Mouse (Mus musculus) spleen, postnatal 14 days (tissue): ENCODE results near the gene Fbxl15.

ENCODE experiments used
- DNase-seq, 2 experiments: peaks; one replicate each; pipeline ENCODE4 v3.0.0; 2021 to 2022; ENCODE audit warnings: low spot score in 2 of 2

The Fbxl15 gene

DNA sequence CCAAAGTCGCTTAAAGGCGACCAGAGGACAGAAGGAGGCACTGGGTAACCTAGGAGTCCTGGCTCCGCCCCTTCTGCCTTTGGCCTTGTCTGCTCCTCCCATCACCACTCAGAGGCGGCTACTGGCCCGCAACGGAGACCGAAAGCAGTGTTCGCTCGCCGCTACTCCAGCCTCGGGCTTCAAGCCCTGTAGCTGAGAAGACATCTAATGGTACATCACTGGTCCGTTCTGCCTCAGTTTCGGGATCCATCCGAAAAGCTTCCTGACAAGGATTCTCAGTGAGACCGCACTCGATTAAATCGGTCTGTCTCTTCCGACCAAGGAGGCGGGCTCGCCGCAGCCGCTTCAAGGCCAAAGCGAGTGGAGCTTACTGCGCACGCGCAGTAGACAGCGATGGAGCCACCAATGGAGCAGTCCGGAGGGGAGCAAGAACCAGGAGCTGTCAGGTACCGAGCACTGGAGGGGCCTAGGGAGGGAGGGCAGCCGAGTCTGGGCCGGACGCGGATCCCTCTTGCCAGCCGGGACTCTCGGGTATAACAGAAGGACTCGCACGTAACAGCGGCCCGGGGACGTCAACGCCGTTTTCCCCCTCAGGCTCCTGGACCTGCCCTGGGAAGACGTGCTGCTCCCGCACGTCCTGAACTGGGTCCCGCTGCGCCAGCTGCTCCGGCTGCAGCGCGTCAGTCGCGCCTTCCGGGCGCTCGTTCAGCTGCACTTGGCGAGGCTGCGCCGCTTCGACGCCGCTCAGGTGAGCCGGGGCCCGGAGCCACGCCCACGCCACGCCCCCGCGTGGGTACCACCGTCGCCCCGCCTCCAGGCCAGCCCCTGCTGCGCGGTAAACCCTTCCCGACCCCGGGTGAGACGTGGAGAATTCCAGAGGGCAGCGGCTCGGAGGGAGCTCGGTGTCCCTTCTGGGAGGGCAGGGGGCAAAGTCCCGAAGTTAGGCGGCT lies at the start of gene Fbxl15:
Gene Fbxl15, plus strand, starts transcription at position 104 of the 950 bp plus-strand sequence.
- peak; percentile 87 to 92 for DNase-seq

DNA sequence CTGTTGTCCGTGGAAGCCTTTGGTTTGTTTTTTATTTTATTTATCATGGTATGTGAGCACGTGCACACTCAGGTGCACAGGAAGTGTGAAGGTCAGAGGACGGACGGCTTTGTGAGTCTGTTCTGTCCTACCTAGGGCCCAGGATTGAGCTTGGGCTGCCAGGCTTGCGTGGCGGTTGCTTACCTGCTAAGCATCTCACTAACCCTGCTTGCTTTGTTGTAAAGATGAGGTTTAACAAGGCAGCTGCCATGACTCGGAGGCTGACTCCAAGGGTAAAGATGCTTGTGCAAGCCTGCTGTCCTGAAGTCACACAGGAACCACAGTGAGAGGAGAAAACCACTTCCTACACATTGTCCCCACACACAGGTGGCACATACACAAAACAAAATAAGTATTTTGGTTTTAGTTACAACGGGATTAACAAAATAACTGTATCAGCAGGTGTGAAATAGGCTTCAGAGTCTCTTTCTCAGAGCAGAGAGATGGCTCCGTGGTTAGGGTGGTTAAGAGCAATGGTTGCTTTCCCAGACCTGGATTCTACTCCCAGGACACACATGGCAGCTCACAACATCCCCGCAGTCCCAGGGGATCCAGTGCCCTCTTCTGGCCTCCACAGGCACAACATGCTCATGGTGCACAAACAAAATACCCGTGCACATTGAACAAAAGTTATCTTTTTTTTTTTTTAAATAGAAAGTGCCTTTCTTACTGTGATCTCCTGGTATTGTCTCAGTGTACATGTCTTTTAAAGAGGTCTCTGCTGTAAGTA lies 45.7 kb upstream of the Fbxl15 start:
- DNase-seq: no peak

DNA sequence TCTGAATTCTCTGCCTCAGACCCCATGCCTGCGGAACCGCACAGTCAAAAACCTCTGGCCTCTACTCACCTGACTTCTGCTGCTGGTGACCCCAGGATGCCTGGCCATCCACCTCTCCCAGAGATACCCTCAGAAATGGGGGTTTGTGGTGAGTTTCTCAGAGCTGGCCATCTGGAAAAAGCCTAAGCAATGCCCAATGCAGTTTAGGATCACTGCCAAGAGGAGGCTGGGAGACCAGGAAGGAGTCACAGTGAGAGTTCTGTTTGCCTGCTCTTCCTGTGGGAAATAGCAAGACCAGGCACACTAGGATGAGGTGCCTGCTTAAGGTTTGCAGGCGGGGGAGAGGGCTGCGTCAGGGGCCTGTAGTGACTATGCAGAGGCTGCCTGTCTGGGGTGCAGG lies 43.3 kb upstream of the Fbxl15 start:
- DNase-seq: no peak

DNA sequence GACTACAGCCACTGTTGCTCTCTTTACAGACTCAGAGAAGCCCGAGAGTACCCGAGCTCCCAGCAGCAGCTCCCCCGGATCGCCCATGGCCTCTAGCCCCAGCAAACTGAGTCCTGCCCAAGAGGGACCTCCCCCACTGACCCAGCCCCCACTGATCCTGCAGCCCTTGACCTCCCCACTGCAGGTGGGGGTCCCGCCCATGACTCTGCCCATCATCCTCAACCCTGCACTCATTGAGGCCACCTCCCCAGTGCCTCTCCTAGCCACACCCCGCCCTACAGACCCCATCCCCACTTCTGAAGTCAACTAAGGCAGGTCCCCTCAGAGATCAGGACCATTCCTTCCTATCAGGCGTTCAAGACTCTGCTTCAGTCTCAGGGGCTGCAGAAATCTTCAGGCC lies 42.4 kb upstream of the Fbxl15 start:
- no peak for DNase-seq

DNA sequence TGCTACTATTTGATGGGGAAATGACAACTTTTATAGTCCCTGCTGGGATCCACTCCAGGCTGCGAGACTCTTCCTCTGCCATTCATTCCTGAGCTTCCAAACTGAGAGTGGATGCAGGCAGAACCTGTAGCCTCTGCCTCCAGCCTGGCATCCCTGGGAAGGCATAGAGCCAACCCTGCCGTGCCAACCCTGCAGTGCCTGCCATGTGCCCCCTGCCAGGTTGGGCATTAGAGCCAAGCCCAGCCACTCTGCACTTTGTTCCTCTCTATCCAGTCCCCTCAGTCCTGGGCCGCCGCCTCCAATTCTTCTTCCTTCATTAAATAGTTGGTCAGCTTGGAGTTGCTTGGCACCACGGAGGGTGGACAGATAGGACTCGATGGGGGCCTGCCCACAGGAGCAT lies 41.9 kb upstream of the Fbxl15 start:
- no peak for DNase-seq

GRCm38 (mm10) chr19:46286926-46287325 lies 41.1 kb upstream of the Fbxl15 start:
- DNase-seq: no peak

GRCm38 (mm10) chr19:46287566-46287965 lies 40.4 kb upstream of the Fbxl15 start:
- no peak for DNase-seq

DNA sequence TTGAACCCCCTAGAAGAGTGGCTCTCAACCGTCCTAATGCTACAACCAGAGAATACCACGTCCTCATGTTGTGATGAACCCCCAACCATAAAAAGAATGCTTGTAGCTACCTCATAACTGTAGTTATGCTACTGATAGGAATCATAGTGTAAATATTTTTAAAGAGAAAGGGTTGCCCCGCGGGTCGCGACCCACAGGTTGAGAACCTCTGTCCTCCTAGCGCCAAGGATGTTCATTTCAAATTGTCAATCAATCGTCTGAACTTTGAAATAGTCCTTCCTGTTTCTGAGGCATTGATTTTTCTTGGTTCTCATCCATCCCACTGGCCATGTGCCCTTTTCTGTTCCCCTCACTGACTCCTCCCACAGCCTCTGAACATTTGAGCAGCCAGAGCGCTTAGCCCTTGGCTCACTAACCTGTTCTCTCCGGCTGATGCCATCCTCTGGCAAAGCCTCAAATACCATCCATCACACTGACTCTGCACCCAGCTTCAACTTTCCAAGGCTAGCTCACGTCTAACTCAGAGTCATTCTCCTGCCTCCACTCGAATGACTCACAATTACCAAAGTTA lies 37.4 kb upstream of the Fbxl15 start:
- no peak for DNase-seq

DNA sequence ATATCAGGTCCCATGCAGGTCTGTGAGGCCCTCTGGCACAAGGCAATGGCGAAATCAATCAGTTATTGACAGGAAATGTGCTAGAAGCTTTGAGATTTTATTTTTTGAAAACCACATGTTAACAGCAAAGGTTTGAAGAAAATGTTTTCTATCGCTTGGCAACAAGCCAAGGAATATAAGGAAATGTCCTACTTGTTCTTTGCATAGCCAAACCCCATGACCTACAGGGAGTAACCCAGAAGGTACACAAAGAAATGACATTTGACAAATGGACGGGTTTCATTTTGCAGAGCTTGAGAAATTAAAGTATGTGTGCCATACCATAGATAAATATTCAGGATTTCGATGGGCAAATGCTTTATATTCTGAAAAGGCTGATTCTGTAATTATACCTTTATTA lies 31.0 kb upstream of the Fbxl15 start:
- DNase-seq: no peak

- DNase-seq: no peak
Measured at GRCm38 (mm10) chr19:46300294-46301045, 27.5 kb upstream of the Fbxl15 start.

- no peak for DNase-seq
Measured at GRCm38 (mm10) chr19:46302551-46302950, 25.4 kb upstream of the Fbxl15 start.

DNA sequence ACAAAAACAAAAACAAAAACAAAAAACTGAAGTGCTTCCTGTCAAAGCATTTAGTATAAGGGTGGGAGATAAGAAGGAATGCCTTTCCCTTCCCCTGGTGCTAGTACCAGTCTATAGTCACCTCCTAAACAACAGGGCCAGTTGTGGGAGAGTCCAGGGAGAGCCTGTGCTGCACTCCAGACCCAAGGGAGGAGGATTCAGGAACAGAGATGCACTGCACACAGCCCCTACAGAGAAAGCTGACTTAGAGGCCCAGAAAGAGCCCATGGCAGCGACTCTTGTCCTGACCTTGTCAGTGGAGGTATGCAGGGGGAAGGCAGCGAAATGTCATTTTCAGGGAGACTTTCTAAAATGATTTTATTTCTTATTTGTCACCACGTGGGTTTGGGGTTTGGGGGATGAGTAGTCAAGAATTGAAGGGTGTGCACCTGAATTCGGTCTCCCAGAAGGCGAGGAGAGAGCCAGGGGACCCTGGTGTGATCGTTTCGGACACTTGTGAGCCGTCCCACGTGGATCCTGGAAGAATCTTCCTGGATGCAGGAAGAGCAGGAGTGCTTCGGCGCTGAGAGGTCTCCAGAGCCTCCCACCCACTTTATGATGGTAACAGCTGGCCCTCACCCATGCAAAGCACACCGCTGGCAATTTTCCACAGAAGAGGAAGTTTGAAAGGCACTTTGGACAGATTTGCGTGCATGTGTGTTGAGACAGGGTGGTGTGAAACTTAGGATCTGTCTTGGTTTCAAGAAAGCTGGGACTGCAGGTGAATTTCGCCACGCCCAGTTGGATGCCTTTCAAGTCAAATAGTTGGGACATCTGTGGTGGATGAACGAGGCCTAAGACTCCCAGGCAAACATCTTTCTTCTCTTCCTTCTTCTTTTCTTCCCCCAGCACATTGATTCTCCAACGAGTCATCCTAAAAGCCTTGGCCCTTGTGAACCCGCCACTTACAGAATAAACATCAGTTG lies 24.5 kb upstream of the Fbxl15 start:
- no peak for DNase-seq

GRCm38 (mm10) chr19:46304216-46304841 lies 23.7 kb upstream of the Fbxl15 start, which contains the start of gene Nfkb2:
TSS of gene Nfkb2 (plus strand) at chr19:46304320.
- DNase-seq: peak; percentile 83 to 88

DNA sequence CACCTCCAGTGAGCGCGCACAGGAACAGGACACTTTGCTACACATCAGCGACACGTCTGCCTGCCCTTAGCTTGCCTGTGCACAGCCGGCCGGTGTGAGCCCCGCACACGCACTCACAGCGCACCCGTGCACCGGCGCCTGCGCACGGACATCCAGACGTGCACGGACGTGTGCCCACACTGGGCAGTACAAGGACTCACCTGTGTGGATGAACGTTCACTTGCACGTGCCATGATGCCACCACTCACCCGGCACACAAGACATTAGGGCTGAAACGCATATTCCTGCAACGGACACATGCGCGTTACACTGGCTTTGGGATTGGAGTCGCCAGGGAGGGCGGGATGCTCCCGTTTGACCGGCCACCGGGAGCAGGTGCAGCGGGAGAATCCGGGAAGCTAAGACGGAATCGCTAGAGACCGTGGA lies 23.1 kb upstream of the Fbxl15 start:
- DNase-seq: no peak

DNA sequence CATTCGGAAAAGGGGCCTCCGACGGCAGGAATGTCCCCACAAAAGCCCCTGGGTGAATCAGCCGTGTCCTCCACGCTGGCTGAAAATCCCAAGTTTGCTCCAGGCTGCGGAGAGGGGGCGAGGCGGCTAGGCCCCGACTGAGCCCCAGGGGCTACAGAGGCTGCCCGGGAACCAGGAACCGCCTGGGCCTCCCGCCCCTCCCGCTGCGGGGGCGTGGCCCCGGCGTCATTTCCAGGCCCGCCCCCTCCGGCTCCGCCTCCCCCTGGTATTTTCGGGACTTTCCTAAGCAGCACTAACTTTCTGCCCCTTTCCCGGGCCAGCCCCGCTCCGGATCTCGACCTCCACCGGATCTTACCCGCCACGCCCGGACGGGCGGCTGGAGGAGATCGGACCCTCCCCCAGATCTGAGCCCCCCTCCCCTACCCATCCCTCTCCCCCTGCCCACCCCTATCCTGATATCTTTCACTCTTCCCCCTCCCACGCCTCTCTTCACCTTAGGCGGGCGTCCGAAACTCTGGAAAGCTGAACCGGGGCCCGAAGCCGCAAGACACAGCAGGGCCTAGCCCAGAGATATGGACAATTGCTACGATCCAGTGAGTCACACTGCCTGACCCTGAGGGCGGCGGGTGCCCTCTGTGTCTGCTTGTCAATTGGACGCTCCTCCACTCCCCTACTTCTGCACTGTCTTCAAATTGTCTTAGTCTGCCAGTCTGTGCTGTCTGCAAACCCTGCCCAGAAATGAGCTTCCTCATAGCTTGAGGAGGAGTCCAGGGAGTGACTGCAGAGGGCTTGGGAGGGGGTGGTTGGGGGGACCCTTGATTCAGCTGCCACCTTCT lies 22.3 kb upstream of the Fbxl15 start:
- peak; percentile 82 to 89 for DNase-seq

GRCm38 (mm10) chr19:46306268-46306610 lies 21.7 kb upstream of the Fbxl15 start:
- no peak for DNase-seq

GRCm38 (mm10) chr19:46306751-46307289 lies 21.2 kb upstream of the Fbxl15 start:
- DNase-seq: no peak

- DNase-seq: no peak
Measured at GRCm38 (mm10) chr19:46307781-46308180, 20.2 kb upstream of the Fbxl15 start.

GRCm38 (mm10) chr19:46308303-46308702 lies 19.7 kb upstream of the Fbxl15 start:
- no peak for DNase-seq
